Mouse (Mus musculus) mouse trophoblast stem cell (cell line): ENCODE results near the gene Rnf227.

Experiments
- in situ Hi-C, 2 experiments: fragments of 300-500 bp; cut with MseI, MboI; formaldehyde crosslinking; loops; 2 replicates in 1 of 2; 3 replicates in 1 of 2; pipeline ENCODE4 v1.15.1; 2025

Gene Rnf227

GRCm38 (mm10) chr11:69331152-69331551 is 9.1 kb upstream of the Rnf227 start:
- in situ Hi-C loops: no loop called here

- in situ Hi-C loops: no loop called here
Observed at GRCm38 (mm10) chr11:69331929-69332405, 8.3 kb upstream of the Rnf227 start.

- in situ Hi-C loops: no loop called here
Observed at GRCm38 (mm10) chr11:69332713-69333253, 7.5 kb upstream of the Rnf227 start.

GRCm38 (mm10) chr11:69333922-69334321 is 6.3 kb upstream of the Rnf227 start:
- in situ Hi-C loops: no loop called here

- in situ Hi-C loops: no loop called here
Observed at GRCm38 (mm10) chr11:69334796-69335195, 5.5 kb upstream of the Rnf227 start.

GRCm38 (mm10) chr11:69346441-69346840 is 6.2 kb downstream of the Rnf227 start:
- in situ Hi-C loops: no loop called here

- in situ Hi-C loops: no loop called here
Observed at GRCm38 (mm10) chr11:69356544-69356943, 16.3 kb downstream of the Rnf227 start.

GRCm38 (mm10) chr11:69357690-69358089 is 17.4 kb downstream of the Rnf227 start:
- in situ Hi-C loops: no loop called here

- in situ Hi-C loops: no loop called here
Observed at GRCm38 (mm10) chr11:69362021-69362420, 21.8 kb downstream of the Rnf227 start.

GRCm38 (mm10) chr11:69362479-69362878 is 22.2 kb downstream of the Rnf227 start:
- in situ Hi-C loops: no loop called here

GRCm38 (mm10) chr11:69364376-69364775 is 24.1 kb downstream of the Rnf227 start:
- in situ Hi-C loops: no loop called here

- in situ Hi-C loops: no loop called here
Observed at GRCm38 (mm10) chr11:69364910-69365309, 24.6 kb downstream of the Rnf227 start.

GRCm38 (mm10) chr11:69365722-69366121 is 25.5 kb downstream of the Rnf227 start:
- in situ Hi-C loops: no loop called here

- in situ Hi-C loops: no loop called here
Observed at GRCm38 (mm10) chr11:69366157-69366854, 26.0 kb downstream of the Rnf227 start.

- in situ Hi-C loops: no loop called here
Observed at GRCm38 (mm10) chr11:69366855-69367615, 26.8 kb downstream of the Rnf227 start.

GRCm38 (mm10) chr11:69367616-69368355 is 27.5 kb downstream of the Rnf227 start:
- in situ Hi-C loops: no loop called here

GRCm38 (mm10) chr11:69368356-69369214 is 28.3 kb downstream of the Rnf227 start:
- in situ Hi-C loops: no loop called here

GRCm38 (mm10) chr11:69369215-69369989 is 29.1 kb downstream of the Rnf227 start, which contains the start of gene Chd3:
Gene Chd3, minus strand, starts transcription at chr11:69369406.
- in situ Hi-C loops: no loop called here

GRCm38 (mm10) chr11:69369990-69370816 is 29.9 kb downstream of the Rnf227 start:
- in situ Hi-C loops: no loop called here
